Mouse (Mus musculus) ES-E14 (cell line): ENCODE measurements at regions not wholly inside any gene's neighbourhood (a gene's known extent, or its start where the extent isn't known, plus 50 kb on each side); places are given as distances from the start of the nearest gene placed in this dataset.
"Not testable (repeated sequence)": the region's sequence is repeated elsewhere in the genome, so short reads cannot be mapped to it uniquely, and the experiment has no call there.

Experiments used
- DNase-seq: peaks from one replicate; pipeline ENCODE4 v3.0.0-alpha.2; 2013; ENCODE audit warnings: low read depth, low spot score
- H3K27ac ChIP-seq: 2 replicates; pipeline ENCODE4 v1.5.1; 2012; ENCODE audit warnings: low read depth, mild to moderate bottlenecking, low read length, moderate library complexity, mixed read lengths; ENCODE audit not compliant: poor library complexity, insufficient read depth, severe bottlenecking
- H3K36me3 ChIP-seq: 2 replicates; pipeline ENCODE4 v1.6.1; 2012; ENCODE audit warnings: mild to moderate bottlenecking, low read length, moderate library complexity, mixed read lengths; ENCODE audit not compliant: control insufficient read depth, poor library complexity, insufficient read depth, severe bottlenecking
- H3K4me1 ChIP-seq, 2 experiments: fragments of 150-350 bp in 1 of 2; sonication (generic) in 1 of 2; 2 replicates each; pipeline ENCODE4 v1.6.1; 2012; ENCODE audit warnings: low read length in 2 of 2, mild to moderate bottlenecking in 1 of 2, mixed read lengths in 1 of 2; ENCODE audit not compliant: control insufficient read depth in 2 of 2, insufficient read depth in 2 of 2, poor library complexity in 1 of 2
- H3K4me3 ChIP-seq, 2 experiments: fragments of 150-350 bp in 1 of 2; sonication (generic) in 1 of 2; 2 replicates each; pipeline ENCODE4 v1.5.1; 2012; ENCODE audit warnings: low read length in 2 of 2, low read depth in 1 of 2, mild to moderate bottlenecking in 1 of 2, mixed read lengths in 1 of 2; ENCODE audit not compliant: insufficient read depth in 1 of 2, poor library complexity in 1 of 2, severe bottlenecking in 1 of 2
- H3K9ac ChIP-seq: 2 replicates; pipeline ENCODE4 v1.6.1; 2012; ENCODE audit warnings: low read depth, mild to moderate bottlenecking, low read length, mixed read lengths; ENCODE audit not compliant: poor library complexity, insufficient read depth, severe bottlenecking
- H3K9me3 ChIP-seq: fragments of 150-350 bp; sonication (generic); 2 replicates; pipeline ENCODE4 v1.6.1; 2012; ENCODE audit warnings: low read depth, mild to moderate bottlenecking, low read length; ENCODE audit not compliant: control insufficient read depth, insufficient read depth
- CHD2 ChIP-seq: IDR thresholded peaks from 2 replicates; pipeline ENCODE4 v1.6.1; 2014; ENCODE audit warnings: mild to moderate bottlenecking, low read depth, low read length, inconsistent platforms
- HCFC1 ChIP-seq: IDR thresholded peaks from 2 replicates; pipeline ENCODE4 v1.6.1; 2012; ENCODE audit warnings: low read length, inconsistent platforms, borderline replicate concordance; ENCODE audit not compliant: insufficient read depth
- MAFK ChIP-seq: IDR thresholded peaks from 2 replicates; pipeline ENCODE4 v1.6.1; 2014; ENCODE audit warnings: mild to moderate bottlenecking, low read depth, low read length, inconsistent platforms; ENCODE audit not compliant: insufficient read depth
- ZC3H11A ChIP-seq: IDR thresholded peaks from 2 replicates; pipeline ENCODE4 v1.6.1; 2012; ENCODE audit warnings: low read depth, mild to moderate bottlenecking, inconsistent platforms, low read length, borderline replicate concordance
- ZNF384 ChIP-seq: IDR thresholded peaks from 2 replicates; pipeline ENCODE4 v1.6.1; 2012; ENCODE audit warnings: low read depth, low read length, inconsistent platforms
- in situ Hi-C, 2 experiments: fragments of 600-800 bp; cut with MboI; formaldehyde crosslinking; loops; one replicate each; pipeline ENCODE4 v1.15.1; 2025; ENCODE audit warnings: low sequenced_read_pairs in 2 of 2, inconsistent platforms in 1 of 2; ENCODE audit not compliant: unreplicated experiment in 2 of 2

GRCm38 (mm10) chr1:79259726-79260125, 180.2 kb downstream of the Scg2 start:
- no peak for DNase-seq
- Histone ChIP-seq H3K4me1 (no peaks in the 10 kb centered on the region), H3K4me3 (no peak overlapping the region), H3K27ac (no peak overlapping the region), H3K9ac (no peak overlapping the region), H3K36me3 (no peaks in the 10 kb centered on the region), H3K9me3 (no peaks in the 10 kb centered on the region)
- in situ Hi-C loops, result no loop called here
- no peak for TF ChIP-seq MAFK
- TF ChIP-seq HCFC1, result no peak
- no peak for TF ChIP-seq ZC3H11A
- no peak for TF ChIP-seq CHD2

- no peak for DNase-seq
- TF ChIP-seq ZC3H11A, result no peak
- no peak for TF ChIP-seq ZNF384
- no peak for TF ChIP-seq MAFK
- TF ChIP-seq HCFC1, result no peak
- no peak for TF ChIP-seq CHD2
- H3K9me3 ChIP-seq, result no peaks in the 10 kb centered on the region
- in situ Hi-C loops, result no loop called here
- H3K36me3 ChIP-seq, result no peaks in the 10 kb centered on the region
- H3K4me1 ChIP-seq, result no peaks in the 10 kb centered on the region
- H3K4me3 ChIP-seq, result no peak overlapping the region
- no peak overlapping the region for H3K27ac ChIP-seq
- no peak overlapping the region for H3K9ac ChIP-seq
These were observed 226.9 kb downstream of the Scg2 start for GRCm38 (mm10) chr1:79212970-79213369.

- Histone ChIP-seq H3K9me3 (no peaks in the 10 kb centered on the region), H3K36me3 (no peaks in the 10 kb centered on the region), H3K4me1 (no peaks in the 10 kb centered on the region), H3K4me3 (no peak overlapping the region), H3K27ac (no peak overlapping the region), H3K9ac (no peak overlapping the region)
- in situ Hi-C loops, result no loop called here
- TF ChIP-seq MAFK (no peak), CHD2 (no peak), ZNF384 (no peak), HCFC1 (no peak), ZC3H11A (no peak)
- DNase-seq, result no peak
These were observed 227.4 kb downstream of the Scg2 start for GRCm38 (mm10) chr1:79212471-79212870.

DNA sequence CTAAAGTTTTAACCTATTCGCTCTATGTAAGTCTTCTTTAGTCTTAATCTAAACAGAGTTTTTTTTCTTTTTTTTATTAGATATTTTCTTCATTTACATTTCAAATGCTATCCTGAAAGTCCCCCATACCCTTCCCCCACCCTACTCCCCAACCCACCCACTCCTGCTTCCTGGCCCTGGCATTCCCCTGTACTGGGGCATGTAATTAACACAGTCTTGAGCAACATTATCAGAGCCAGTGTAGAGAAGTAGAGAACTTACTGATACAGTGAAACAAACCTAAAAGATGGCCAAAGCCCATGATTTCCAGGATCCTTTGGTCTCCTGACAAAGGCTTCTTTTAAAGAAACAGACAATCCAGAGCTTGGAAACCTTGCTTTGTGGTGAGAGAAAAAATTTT, 227.9 kb downstream of the Scg2 start:
- H3K36me3 ChIP-seq, H3K4me1 ChIP-seq, in situ Hi-C loops, DNase-seq, H3K9me3 ChIP-seq, H3K4me3 ChIP-seq, H3K9ac ChIP-seq, H3K27ac ChIP-seq: not testable (repeated sequence)

GRCm38 (mm10) chr1:79207207-79207606, 232.7 kb downstream of the Scg2 start:
- in situ Hi-C loops, result no loop called here
- H3K27ac ChIP-seq, result no peak overlapping the region

More at GRCm38 (mm10) chr1:79207207-79207606, 232.7 kb downstream of the Scg2 start:
- Histone ChIP-seq H3K9ac (no peak overlapping the region), H3K9me3 (no peaks in the 10 kb centered on the region), H3K36me3 (no peaks in the 10 kb centered on the region), H3K4me3 (no peak overlapping the region), H3K4me1 (no peaks in the 10 kb centered on the region)
- no peak for DNase-seq
- no peak for TF ChIP-seq ZC3H11A
- TF ChIP-seq MAFK, result no peak
- TF ChIP-seq ZNF384, result no peak
- no peak for TF ChIP-seq CHD2
- no peak for TF ChIP-seq HCFC1
